Mouse (Mus musculus) stomach, embryonic 15.5 days (tissue): Measurements from ENCODE around the gene Dcp1b. TPM values are rescaled to one million over a fixed set of nuclear protein-coding genes. Genes with fewer than 3 reads are reported as not detected.

Experiments
- ATAC-seq: fragments of 200-750 bp; cut with Nextera tagmentation; 2 replicates; pipeline ENCODE4 v1.8.0; 2017; ENCODE audit warnings: low read depth, moderate number of reproducible peaks, moderate TSS enrichment; ENCODE audit not compliant: insufficient read depth, low FRiP score
- H3K27ac ChIP-seq: fragments of 300-500 bp; sonication (generic); 2 replicates; pipeline ENCODE4 v1.5.1; 2015; ENCODE audit warnings: mild to moderate bottlenecking, inconsistent platforms
- H3K27me3 ChIP-seq: fragments of 300-500 bp; sonication (generic); replicated peaks from 2 replicates; pipeline ENCODE4 v1.6.1; 2015; ENCODE audit warnings: inconsistent platforms
- H3K36me3 ChIP-seq: fragments of 300-500 bp; sonication (generic); 2 replicates; pipeline ENCODE4 v1.6.1; 2015; ENCODE audit warnings: inconsistent platforms
- H3K4me1 ChIP-seq: fragments of 300-500 bp; sonication (generic); 2 replicates; pipeline ENCODE4 v1.6.1; 2015; ENCODE audit warnings: inconsistent platforms
- H3K4me2 ChIP-seq: fragments of 300-500 bp; sonication (generic); 2 replicates; pipeline ENCODE4 v1.6.1; 2015; ENCODE audit warnings: mild to moderate bottlenecking, inconsistent platforms
- H3K4me3 ChIP-seq: fragments of 300-500 bp; sonication (generic); replicated peaks from 2 replicates; pipeline ENCODE4 v1.5.1; 2015; ENCODE audit warnings: inconsistent platforms
- H3K9ac ChIP-seq: fragments of 300-500 bp; sonication (generic); 2 replicates; pipeline ENCODE4 v1.6.1; 2015; ENCODE audit warnings: inconsistent platforms
- H3K9me3 ChIP-seq: fragments of 300-500 bp; sonication (generic); 2 replicates; pipeline ENCODE4 v1.6.1; 2016; ENCODE audit warnings: inconsistent platforms
- WGBS: fragments of 180-500 bp; shearing (Covaris S2); methylation state at CpG from one replicate; pipeline ENCODE4 v1.1.7; 2015; 5-methylcytosine and 5-hydroxymethylcytosine counted together
- polyA plus RNA-seq: library from polyadenylated mRNA; unstranded; fragments of >200 nt; fragmentation: Nextera tagmentation; extraction: Ambion mirVana; gene quantifications from 2 replicates; pipeline ENCODE4 v1.2.1, GENCODE M21; 2015

The Dcp1b gene
- polyA plus RNA-seq, 1 experiment from 2014 or later = 7.6 TPM

DNA sequence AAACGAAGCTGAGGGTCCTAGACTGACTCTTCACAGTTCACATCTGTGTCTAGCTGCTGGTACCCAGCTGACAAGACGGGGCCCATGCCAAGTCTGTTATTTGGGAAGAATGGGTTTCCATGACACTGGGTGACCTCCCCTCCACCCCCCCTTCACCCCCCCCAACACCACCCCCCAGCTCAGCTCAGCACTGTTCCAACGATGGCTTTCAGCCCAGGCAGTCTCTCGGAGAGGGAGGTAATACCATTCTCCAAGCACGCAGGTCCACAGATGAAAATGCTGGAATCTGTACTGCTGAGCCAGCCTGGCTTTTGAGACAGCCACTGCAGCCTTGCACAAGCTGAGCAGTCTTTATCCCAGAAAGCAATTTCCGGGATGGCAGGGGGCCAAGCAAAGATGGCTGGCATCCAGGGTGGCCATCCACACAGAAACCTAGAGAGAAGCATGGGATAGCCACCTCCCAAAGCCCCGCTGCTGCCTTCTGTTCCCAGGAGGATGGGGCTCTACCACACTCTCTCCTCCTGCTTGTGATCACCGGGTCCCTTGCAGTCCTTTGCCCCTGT is 62.5 kb downstream of the Dcp1b start:
- ATAC-seq = no peak
- Histone ChIP-seq H3K27ac (no peak overlapping the region), H3K27me3 (no peaks in the 10 kb centered on the region), H3K36me3 (no peaks in the 10 kb centered on the region), H3K4me2 (no peak overlapping the region), H3K4me1 (no peaks in the 10 kb centered on the region), H3K4me3 (no peak overlapping the region), H3K9me3 (no peaks in the 10 kb centered on the region), H3K9ac (no peak overlapping the region)
- WGBS = 52% methylated on average over 8 of the region's 8 CpGs

DNA sequence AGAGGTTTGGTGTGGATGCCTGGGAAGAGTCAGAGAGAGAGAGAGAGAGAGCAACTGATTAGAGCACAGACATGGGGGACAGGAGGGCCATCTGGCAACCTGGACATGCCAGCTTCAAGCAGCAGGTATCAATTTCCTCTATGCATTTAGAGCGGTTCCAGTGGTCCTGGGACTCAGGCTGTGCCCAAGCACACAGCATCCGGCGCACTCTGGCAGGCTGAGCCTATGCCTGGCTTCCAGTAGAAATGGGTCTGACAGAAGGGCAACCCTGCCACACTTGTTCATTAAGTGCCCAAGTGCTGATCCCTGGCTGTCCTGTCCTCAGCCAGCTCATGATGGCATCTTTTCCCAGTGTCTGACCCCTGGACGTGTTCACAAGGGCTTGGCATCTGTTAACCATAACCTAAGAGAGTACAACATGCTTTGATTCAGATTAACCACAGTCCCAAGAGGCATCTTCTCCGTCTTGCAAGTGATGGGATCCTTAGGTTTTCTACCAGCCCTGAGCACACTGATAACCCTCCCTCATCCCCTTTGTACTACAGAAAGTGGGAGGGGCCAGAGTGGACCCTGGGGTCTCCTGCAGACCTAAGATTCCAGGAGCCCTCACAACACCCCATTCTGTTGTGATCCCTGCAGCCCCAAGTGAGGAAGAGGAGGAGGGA is 64.4 kb downstream of the Dcp1b start:
- Histone ChIP-seq H3K4me3 (no peak overlapping the region), H3K27me3 (no peaks in the 10 kb centered on the region), H3K4me2 (no peak overlapping the region), H3K9ac (no peak overlapping the region), H3K4me1 (no peaks in the 10 kb centered on the region), H3K36me3 (no peaks in the 10 kb centered on the region), H3K9me3 (no peaks in the 10 kb centered on the region), H3K27ac (no peak overlapping the region)
- ATAC-seq = no peak
- WGBS = 78% methylated on average over 5 of the region's 5 CpGs

DNA sequence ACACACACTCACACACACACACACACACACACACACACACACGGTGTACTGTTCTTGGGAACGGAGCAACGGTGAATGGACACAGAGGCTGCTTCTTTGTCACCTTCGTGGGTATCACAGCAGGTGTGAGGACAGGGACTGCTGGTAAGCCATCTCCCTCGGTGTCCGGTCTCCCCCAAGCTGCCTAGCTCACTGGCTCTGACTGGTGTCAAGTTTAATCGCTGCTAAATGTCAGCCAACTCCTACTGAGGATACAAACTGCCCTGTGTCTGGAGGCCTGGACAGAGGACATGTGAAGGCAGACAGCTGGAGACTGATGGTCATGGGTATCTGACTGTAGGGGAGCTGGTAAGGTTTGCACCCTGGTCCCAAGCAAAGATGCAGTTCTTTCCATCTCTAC is 65.2 kb downstream of the Dcp1b start:
- H3K4me3 ChIP-seq = no peak overlapping the region
- no peak for ATAC-seq
- no peak overlapping the region for H3K4me2 ChIP-seq
- no peaks in the 10 kb centered on the region for H3K27me3 ChIP-seq
- H3K9me3 ChIP-seq = no peaks in the 10 kb centered on the region
- H3K27ac ChIP-seq = no peak overlapping the region
- no peaks in the 10 kb centered on the region for H3K4me1 ChIP-seq
- WGBS = 64% methylated on average over 7 of the region's 7 CpGs
- H3K36me3 ChIP-seq = no peaks in the 10 kb centered on the region
- H3K9ac ChIP-seq = no peak overlapping the region

DNA sequence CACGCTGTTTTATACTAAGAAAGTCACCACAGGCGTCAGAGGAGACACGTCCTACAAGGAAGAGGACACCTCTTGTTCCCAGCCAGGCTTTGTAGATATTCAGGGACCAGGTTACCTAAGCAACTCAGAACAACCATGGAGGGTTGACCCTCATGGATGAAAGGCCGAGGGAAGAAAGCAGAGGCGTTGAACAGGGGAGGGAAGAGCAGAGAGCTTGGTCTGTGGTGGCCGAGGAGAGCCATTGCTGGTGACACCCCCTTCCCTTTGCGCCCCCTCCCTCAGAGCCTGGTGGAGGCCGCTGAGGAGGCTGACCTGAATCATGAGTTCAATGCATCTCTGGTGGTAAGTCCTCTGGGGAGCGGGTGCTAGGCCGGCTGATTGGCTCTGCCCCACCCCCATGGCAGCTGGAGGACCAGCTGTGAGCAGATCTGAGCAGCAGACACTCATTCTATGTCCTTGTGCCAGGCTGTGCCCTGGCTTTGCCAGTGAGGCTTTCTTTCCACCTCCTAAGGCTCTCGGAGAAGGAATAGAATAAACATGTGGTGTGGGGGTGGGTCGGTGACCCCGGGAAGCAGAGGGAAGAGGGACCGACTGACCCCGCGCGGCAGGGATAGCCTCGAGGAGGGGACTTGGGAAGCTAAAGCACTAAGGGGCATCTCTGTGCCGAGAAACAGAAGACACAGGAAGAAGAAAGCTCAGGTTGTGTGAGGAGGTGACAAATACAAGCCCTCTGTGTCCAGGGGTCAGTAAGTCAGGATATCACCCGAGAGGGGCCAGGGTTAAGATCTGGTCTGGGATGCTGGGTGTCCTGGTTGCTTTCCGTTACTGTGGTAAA is 66.0 kb downstream of the Dcp1b start:
- H3K27ac ChIP-seq = no peak overlapping the region
- no peak overlapping the region for H3K4me3 ChIP-seq
- no peak overlapping the region for H3K9ac ChIP-seq
- H3K4me1 ChIP-seq = no peaks in the 10 kb centered on the region
- WGBS = 47% methylated on average over 21 of the region's 21 CpGs
- no peaks in the 10 kb centered on the region for H3K9me3 ChIP-seq
- no peak overlapping the region for H3K4me2 ChIP-seq
- H3K36me3 ChIP-seq = no peaks in the 10 kb centered on the region
- H3K27me3 ChIP-seq = no peaks in the 10 kb centered on the region
- no peak for ATAC-seq

DNA sequence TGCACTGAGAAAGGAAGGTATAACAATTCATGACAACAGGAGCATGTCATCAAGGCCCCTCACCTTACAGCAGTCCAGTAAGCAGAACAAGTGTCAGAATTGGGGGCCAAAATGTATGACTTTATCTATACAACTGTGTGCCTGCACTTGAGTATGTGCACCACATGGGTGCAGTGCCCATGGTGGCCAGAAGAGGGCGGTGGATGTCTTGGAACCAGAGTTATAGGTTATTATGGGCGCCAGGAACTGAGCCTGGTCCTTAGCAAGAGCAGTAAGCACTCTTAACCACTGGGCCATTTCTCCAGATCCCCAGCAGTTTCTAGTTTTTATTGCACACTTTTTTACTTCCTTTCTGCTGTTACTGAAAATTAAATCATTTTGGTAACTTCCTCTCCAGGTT is 71.0 kb downstream of the Dcp1b start:
- no peak for ATAC-seq
- WGBS = 65% methylated on average over 2 of the region's 2 CpGs
- H3K4me1 ChIP-seq = no peaks in the 10 kb centered on the region

DNA sequence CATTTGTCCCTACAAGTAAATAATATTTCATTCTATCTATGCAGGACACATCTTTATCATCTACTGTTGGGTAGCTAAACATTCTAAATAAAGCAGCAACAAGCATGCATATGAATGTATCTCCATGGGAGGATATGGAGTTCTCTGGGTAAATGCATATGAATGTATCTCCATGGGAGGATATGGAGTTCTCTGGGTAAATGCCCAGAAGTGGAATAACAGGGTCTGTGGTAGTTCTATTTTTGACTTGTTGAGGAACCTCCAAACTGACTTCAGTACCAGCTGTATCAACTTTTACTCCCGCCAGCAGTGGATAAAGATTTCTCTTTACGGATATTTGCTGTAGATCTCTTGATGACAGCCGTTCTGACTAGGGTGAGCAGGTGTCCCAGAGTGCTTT is 73.5 kb downstream of the Dcp1b start:
- Histone ChIP-seq H3K9me3 (no peaks in the 10 kb centered on the region), H3K27me3 (no peaks in the 10 kb centered on the region), H3K4me1 (no peaks in the 10 kb centered on the region), H3K4me3 (no peak overlapping the region), H3K27ac (no peak overlapping the region), H3K4me2 (no peak overlapping the region), H3K9ac (no peak overlapping the region), H3K36me3 (no peaks in the 10 kb centered on the region)
- no peak for ATAC-seq
- WGBS = 74% methylated on average over 3 of the region's 3 CpGs

More for the DNA sequence above, 71.0 kb downstream of the Dcp1b start:
- no peaks in the 10 kb centered on the region for H3K27me3 ChIP-seq
- no peak overlapping the region for H3K4me2 ChIP-seq
- no peak overlapping the region for H3K27ac ChIP-seq
- H3K9ac ChIP-seq = no peak overlapping the region
- H3K9me3 ChIP-seq = no peaks in the 10 kb centered on the region
- no peaks in the 10 kb centered on the region for H3K36me3 ChIP-seq
- no peak overlapping the region for H3K4me3 ChIP-seq

DNA sequence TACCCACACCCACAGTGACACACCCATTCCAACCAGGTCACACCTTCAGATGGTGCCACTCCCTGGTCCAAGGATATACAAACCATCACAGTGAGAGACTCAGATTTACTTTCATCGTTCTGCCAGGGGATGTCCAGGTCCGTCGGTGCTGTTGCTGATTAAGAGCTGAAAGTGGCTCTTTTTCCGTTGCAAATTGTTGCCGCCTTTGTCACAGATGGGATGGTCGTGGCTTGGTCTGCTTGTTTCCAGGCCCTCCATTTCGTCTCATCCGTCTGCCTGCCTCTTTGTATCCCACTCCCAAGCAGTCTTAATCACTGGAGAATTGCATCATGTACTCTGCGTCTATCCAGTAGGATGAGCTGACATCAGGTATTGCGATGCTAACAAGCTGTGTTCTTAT is 74.7 kb downstream of the Dcp1b start:
- Histone ChIP-seq H3K27ac (no peak overlapping the region), H3K4me1 (no peaks in the 10 kb centered on the region), H3K27me3 (no peaks in the 10 kb centered on the region), H3K9me3 (no peaks in the 10 kb centered on the region), H3K36me3 (no peaks in the 10 kb centered on the region), H3K4me2 (no peak overlapping the region), H3K9ac (no peak overlapping the region), H3K4me3 (no peak overlapping the region)
- 90% methylated on average over 10 of the region's 10 CpGs for WGBS
- ATAC-seq = no peak

DNA sequence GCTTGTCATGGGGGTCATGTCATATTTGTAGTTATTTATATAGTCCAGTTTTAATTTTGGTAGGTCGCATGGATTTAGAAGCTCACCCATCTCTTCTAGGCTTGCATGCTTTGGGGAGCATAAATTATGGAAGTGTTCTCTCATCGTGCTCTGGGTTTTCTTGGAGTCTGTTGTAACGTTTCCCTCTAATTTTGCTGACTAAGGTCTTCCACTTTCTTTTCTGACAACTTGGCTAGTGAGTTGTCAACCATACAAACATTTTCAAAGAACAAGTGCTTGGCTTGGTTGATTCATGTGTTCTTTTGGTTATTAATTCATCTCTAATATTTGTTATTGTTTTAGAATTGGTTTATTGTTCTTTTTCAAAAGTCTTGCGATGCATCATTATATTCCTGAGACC is 76.7 kb downstream of the Dcp1b start:
- no peaks in the 10 kb centered on the region for H3K27me3 ChIP-seq
- no peak overlapping the region for H3K4me2 ChIP-seq
- no peak for ATAC-seq
- H3K9ac ChIP-seq = no peak overlapping the region
- WGBS = 74% methylated on average over 4 of the region's 4 CpGs
- H3K36me3 ChIP-seq = no peaks in the 10 kb centered on the region
- H3K9me3 ChIP-seq = no peaks in the 10 kb centered on the region
- H3K4me3 ChIP-seq = no peak overlapping the region
- H3K27ac ChIP-seq = no peak overlapping the region
- H3K4me1 ChIP-seq = no peaks in the 10 kb centered on the region

Other genes starting within 250 kb of the Dcp1b start
- gene Cacna1c, start 21.2 kb downstream of the Dcp1b start, polyA plus RNA-seq = 4.0 and 5.2 TPM in 2 replicates
- gene Cacna2d4, start 61.3 kb downstream of the Dcp1b start, polyA plus RNA-seq = 0.03 and 0.12 TPM in 2 replicates
- 0.36 and 0.79 TPM in 2 replicates for gene Lrtm2, start 155.5 kb downstream of the Dcp1b start, polyA plus RNA-seq
- gene Adipor2, start 242.5 kb downstream of the Dcp1b start, polyA plus RNA-seq = 53.9 and 58.7 TPM in 2 replicates